Mouse (Mus musculus) CH12.LX (cell line): Measurements from ENCODE around the gene Cbl.

Experiments used
- BHLHE40 ChIP-seq: IDR thresholded peaks from 2 replicates; pipeline ENCODE4 v1.6.1; 2011; ENCODE audit warnings: mild to moderate bottlenecking, low read depth, low read length, improper control_type of control experiment
- CTCF ChIP-seq, 2 experiments: IDR thresholded peaks in 1 of 2; conservative IDR thresholded peaks in 1 of 2; 2 replicates each; pipeline ENCODE4 v1.5.1; 2011 to 2012; ENCODE audit warnings: low read depth in 2 of 2, low read length in 2 of 2, improper control_type of control experiment in 1 of 2, inconsistent platforms in 1 of 2, mild to moderate bottlenecking in 1 of 2, moderate library complexity in 1 of 2
- E2F4 ChIP-seq: IDR thresholded peaks from 2 replicates; pipeline ENCODE4 v1.6.1; 2011; ENCODE audit warnings: low read depth, low read length, improper control_type of control experiment; ENCODE audit not compliant: insufficient replicate concordance
- EP300 ChIP-seq: IDR thresholded peaks from 2 replicates; pipeline ENCODE4 v1.6.1; 2011; ENCODE audit warnings: low read length, improper control_type of control experiment
- POLR2A ChIP-seq: IDR thresholded peaks from 2 replicates; pipeline ENCODE4 v1.6.1; 2011; ENCODE audit warnings: low read depth, mild to moderate bottlenecking, improper control_type of control experiment, low read length
- TCF12 ChIP-seq: IDR thresholded peaks from 2 replicates; pipeline ENCODE4 v1.6.1; 2014; ENCODE audit warnings: low read depth, mild to moderate bottlenecking, inconsistent platforms, low read length, improper control_type of control experiment
- USF1 ChIP-seq: IDR thresholded peaks from 2 replicates; pipeline ENCODE4 v1.6.1; 2014; ENCODE audit warnings: low read depth, mild to moderate bottlenecking, inconsistent platforms, low read length, improper control_type of control experiment
- ZNF384 ChIP-seq: IDR thresholded peaks from 2 replicates; pipeline ENCODE4 v1.6.1; 2012; ENCODE audit warnings: low read depth, low read length, improper control_type of control experiment, inconsistent platforms

DNA sequence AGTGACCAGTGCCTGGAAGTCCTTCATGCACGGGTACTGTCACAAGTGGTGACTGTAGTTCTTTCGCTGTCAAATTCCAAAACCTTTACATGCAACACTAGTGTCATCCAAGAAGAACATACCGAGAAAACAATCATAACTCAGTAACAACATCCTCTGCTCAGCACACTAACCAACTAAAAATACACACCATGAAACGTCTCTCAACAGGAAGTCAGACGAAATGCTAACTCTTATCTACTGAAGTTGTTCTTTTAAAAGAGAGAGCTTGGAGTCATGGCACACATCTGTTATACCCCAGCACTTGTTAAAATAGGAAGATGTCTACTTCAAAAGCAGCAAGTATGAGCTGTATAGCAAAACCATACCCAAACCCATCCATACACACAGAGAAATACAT, 52.3 kb downstream of the Cbl start:
- no peak for TF ChIP-seq ZNF384
- TF ChIP-seq USF1: no peak
- no peak for TF ChIP-seq E2F4
- TF ChIP-seq POLR2A: no peak
- no peak for TF ChIP-seq CTCF (conservative IDR thresholded peaks at IDR 0.05 in 1 of 2, IDR thresholded peaks at IDR 0.05 in 1 of 2; ENCODE audit: low read depth in 2 of 2, low read length in 2 of 2)
- TF ChIP-seq EP300: no peak
- TF ChIP-seq TCF12: no peak
- TF ChIP-seq BHLHE40: no peak
